Mouse (Mus musculus) layer of hippocampus, adult 8-10 months (tissue): ENCODE data around the gene S100a1. TPM values are rescaled to one million over a fixed set of nuclear protein-coding genes. Genes with fewer than 3 reads are reported as not detected.

ENCODE experiments used
- DNase-seq, 2 experiments: peaks; one replicate each; pipeline ENCODE4 v3.0.0; 2022; ENCODE audit warnings: low spot score in 2 of 2
- total RNA-seq, 4 experiments: library from RNA; stranded (reverse); gene quantifications; 2 replicates each; pipeline ENCODE4 v1.2.4; 2022

S100a1 gene
- total RNA-seq, 4 experiments from 2014 or later: 87.1 to 154 (median 123) TPM

- DNase-seq: no peak
Measured at GRCm38 (mm10) chr3:90512276-90512675, 1.9 kb downstream of the S100a1 start.

GRCm38 (mm10) chr3:90509747-90510123 is 4.5 kb downstream of the S100a1 start:
- DNase-seq: no peak

- DNase-seq: peak; percentile 98 to 99
Measured at GRCm38 (mm10) chr3:90508950-90509746, 5.0 kb downstream of the S100a1 start, which contains the start of gene Chtop. TSS of gene Chtop (minus strand) at chr3:90509498.

- DNase-seq: no peak
Measured at GRCm38 (mm10) chr3:90508287-90508949, 5.8 kb downstream of the S100a1 start.

- DNase-seq: no peak
Measured at GRCm38 (mm10) chr3:90506362-90506761, 7.8 kb downstream of the S100a1 start.

- DNase-seq: no peak
Measured at GRCm38 (mm10) chr3:90505216-90505615, 9.0 kb downstream of the S100a1 start.

- no peak for DNase-seq
Measured at GRCm38 (mm10) chr3:90503444-90503843, 10.7 kb downstream of the S100a1 start.

GRCm38 (mm10) chr3:90497597-90497996 is 16.6 kb downstream of the S100a1 start:
- DNase-seq: no peak

GRCm38 (mm10) chr3:90495850-90496525 is 18.2 kb downstream of the S100a1 start:
- DNase-seq: no peak

GRCm38 (mm10) chr3:90493831-90494540 is 20.2 kb downstream of the S100a1 start:
- DNase-seq: no peak

GRCm38 (mm10) chr3:90491350-90491749 is 22.8 kb downstream of the S100a1 start:
- no peak for DNase-seq

GRCm38 (mm10) chr3:90490696-90491256 is 23.4 kb downstream of the S100a1 start, which contains the start of gene Snapin:
TSS of gene Snapin (minus strand) at chr3:90491033.
- DNase-seq: peak; percentile 90 to 96

- DNase-seq: no peak
Measured at GRCm38 (mm10) chr3:90488576-90488975, 25.6 kb downstream of the S100a1 start.

GRCm38 (mm10) chr3:90486998-90487397 is 27.2 kb downstream of the S100a1 start:
- DNase-seq: no peak

- DNase-seq: peak; percentile 97
Measured at GRCm38 (mm10) chr3:90475831-90476611, 38.2 kb downstream of the S100a1 start, which contains the start of gene Ilf2. TSS of gene Ilf2 (plus strand) at chr3:90476126.

GRCm38 (mm10) chr3:90475151-90475830 is 38.9 kb downstream of the S100a1 start:
- DNase-seq: no peak

- DNase-seq: no peak
Measured at GRCm38 (mm10) chr3:90472213-90472612, 42.0 kb downstream of the S100a1 start.

- DNase-seq: no peak
Measured at GRCm38 (mm10) chr3:90467618-90468300, 46.4 kb downstream of the S100a1 start.

GRCm38 (mm10) chr3:90466311-90466766 is 47.9 kb downstream of the S100a1 start:
- DNase-seq: peak in 1 of 2 experiments; percentile 56
